Mouse (Mus musculus) MN1 (cell line): ENCODE results near the gene Pygm.

Source experiments
- DNase-seq: peaks from one replicate; pipeline ENCODE4 v3.0.0-alpha.2; 2016; ENCODE audit warnings: low spot score

Gene Pygm

GRCm38 (mm10) chr19:6409936-6410335 lies 25.7 kb downstream of the Pygm start:
- DNase-seq, result no peak

DNA sequence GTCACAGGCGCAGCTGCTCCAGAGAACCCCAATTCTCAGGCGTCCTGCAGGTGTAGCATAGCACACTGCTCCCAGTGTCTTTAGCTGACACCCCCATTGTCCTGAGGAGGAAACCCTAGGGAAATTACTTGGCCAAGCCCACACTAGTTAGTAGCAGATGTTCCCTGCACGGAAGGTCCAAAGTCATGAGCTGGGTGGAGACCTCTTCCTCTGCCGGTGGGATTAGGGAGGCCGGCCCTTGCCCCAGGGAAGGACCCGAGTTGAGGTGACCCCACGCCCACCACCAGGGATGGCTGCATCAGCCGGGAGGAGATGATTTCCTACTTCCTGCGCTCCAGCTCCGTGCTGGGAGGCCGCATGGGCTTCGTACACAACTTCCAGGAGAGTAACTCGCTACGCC lies 28.6 kb downstream of the Pygm start:
- DNase-seq, result no peak

- DNase-seq, result no peak
Observed at GRCm38 (mm10) chr19:6415454-6415853, 31.3 kb downstream of the Pygm start.

- DNase-seq, result no peak
Observed at GRCm38 (mm10) chr19:6416124-6416770, 32.0 kb downstream of the Pygm start.

DNA sequence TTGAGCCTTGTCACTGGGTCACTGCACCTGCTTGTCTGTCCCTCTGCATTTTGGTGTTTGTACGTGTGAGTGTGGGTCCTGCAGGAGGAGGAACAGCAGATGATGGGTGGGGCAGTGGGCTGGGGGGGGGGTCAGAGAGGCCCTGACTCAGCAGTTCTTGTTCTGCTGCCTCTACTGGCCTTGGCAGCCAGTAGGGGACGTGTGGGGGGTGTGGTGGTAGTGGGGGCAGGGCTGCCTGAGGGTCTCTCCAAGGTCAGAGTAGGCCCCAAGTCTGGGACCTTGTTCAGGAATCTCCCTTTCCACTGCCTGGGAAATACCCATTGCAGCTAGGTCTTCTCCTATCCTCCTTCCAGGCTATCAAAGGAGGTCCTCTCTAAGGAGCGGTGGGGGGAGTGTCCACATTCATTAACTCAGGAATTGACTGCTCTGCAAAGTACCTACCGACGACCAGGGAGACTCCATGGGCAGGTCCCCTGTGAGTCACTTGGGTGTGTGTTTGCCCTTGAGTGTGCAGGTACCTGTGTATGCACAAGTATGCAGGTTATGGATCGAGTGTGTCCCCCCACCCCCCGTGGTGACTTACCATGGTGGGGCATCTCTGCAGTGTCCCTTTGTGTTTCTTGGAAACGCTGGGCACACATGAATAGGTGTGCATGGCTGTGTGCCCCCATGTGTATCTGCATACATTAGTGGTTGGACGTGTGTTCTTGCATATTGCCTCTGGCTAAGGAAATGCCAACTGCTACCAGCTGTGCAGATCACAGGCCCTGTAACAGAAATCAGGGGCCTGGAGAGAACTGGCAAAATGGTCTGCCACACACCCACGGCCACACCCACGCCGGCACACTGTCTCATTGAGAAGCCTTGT lies 32.9 kb downstream of the Pygm start:
- DNase-seq, result no peak

GRCm38 (mm10) chr19:6418233-6418879 lies 34.2 kb downstream of the Pygm start, which contains the start of gene Nrxn2:
TSS of gene Nrxn2 (plus strand) at chr19:6418731.
- peak; percentile 95 for DNase-seq

DNA sequence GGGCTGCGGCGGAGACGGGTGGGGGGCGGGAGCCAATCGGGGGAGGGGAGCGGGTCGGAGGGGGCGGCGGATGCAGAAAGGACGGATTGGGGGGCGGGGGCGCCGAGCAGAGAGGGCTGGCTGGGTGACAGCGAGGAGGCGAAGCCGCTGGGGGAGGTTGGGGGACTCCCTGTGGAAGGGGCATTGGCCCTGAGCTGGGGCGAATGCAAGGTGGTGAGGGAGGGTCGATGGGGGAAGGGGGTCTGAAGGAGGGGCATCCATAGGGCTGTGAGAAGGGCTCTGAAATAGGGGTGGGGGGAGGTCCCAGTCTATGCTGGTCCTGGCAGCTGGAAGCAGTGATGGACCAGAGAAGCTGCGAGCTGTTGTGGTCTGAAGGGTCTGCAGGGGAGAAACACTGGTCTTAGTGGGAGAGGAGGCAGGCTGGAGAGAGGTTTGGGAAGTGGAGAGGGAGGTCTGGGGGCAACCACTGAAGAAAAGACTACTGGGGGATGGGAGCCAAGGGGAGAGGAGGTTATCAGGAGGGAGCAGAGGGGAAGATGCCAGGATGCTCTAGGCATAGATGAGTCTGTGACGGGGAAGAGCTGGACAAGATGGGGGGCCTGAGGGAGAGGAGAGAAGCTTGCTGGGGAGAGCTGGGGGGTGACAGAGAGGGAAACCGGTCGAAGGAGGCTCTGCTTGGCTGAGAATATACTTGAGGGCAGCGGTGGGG lies 34.9 kb downstream of the Pygm start:
- DNase-seq, result no peak

GRCm38 (mm10) chr19:6419805-6420310 lies 35.7 kb downstream of the Pygm start:
- DNase-seq, result no peak

DNA sequence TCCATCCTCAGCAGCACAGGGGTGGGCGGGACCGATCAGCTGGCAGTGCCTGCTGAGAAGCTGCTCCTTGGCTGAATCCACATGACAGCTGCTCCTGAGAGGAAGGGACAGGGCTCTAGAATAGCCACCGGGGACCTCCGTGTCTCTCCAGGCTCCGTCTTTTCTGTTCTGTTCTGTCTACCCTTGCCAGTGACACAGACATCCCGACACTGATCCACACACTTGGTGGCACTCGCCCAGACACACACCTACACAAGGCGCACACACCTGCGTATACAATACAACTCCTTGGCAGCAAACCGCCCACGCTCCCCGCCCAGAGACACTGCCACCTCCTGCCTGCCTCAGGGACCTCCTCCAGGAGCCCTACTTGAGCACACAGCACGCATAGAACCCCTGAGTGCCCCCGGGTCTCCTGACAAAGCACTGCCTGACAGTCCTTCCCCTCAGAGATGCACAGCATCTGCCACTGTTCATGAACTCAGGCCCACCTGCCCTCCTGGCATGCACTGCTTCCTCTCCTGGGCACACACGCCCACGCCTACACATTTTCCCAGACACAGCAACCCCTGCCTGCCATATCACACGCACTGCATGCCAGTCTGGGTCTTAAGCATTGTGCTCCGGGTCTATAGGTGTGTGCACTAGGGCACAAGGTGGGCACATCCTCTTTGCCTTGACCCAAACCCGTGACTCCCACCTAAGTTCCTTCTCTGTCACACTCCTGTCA lies 36.4 kb downstream of the Pygm start:
- no peak for DNase-seq

GRCm38 (mm10) chr19:6421211-6421590 lies 37.0 kb downstream of the Pygm start:
- no peak for DNase-seq

DNA sequence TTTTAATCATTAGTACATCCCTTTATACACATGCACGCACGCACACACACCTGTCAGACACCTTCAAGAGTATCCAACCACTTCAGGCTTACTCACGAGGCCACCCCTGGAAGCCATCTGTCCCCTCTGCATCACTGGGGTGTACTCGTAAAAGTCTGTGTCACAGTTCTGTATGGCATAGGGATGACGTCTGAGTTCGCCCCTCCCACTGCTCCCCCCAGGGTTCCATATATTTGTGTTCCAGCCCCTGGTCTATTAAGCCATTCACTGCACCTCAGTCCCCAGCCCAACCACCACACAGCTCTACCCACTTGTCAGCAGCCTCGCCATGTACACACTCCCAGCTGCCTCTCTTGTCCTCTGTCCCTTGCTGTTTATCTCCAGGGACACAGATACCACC lies 37.8 kb downstream of the Pygm start:
- DNase-seq, result no peak

DNA sequence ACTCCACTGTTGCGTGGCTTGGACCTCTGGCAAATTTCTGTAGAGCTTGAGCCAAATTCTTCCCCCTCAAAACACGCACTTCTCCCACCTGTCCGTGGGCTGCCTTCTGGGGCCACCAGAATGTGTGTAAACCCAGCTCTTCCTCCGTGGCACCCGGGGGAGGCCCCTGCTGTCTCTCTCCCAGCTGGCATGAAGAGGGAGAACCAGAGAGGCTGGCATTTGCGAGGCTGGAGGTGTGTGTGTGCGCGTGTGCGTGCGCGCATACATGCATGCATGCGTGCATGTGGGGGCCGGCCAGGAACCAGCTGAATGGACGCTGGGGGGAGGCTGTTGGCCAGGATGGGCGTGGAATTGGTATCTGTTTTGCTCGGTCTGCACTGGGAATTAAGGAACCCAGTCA lies 39.0 kb downstream of the Pygm start:
- no peak for DNase-seq

DNA sequence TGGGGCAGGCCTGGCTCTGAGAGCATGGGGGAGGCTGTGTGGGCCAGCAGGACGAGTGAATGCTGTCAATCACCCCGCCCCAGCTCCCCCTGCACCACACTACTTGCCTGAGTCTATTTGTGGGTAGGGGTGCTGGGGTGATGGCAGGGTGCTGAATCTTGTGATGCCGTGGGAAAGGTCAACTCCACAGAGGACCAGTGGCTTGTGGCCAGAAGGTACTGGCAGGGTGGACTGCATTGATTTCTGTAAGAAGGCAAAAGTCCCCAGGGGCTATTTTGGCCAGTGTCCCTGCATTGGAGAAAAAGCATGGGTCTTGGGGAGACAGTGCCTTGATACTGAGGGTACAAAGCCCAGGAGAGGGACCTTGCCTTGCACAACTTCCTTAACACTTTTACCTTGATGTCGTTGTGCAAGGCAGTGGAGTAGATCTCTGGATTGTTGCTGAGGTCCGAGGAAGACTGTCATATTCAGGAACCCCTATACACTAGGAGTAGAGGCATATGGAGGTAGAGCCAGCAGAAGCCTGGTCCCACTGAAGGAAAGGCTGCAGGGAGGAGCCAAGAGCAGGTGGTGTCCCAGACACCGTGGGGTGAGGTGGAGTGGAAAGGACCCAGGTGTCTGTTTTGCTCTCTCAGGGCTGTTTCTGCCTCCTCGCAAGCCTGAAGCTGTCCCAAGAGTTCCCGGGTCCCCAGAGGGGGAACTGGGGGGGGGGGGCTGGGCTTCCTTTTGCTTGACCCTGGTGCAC lies 40.1 kb downstream of the Pygm start:
- DNase-seq, result no peak

- no peak for DNase-seq
Observed at GRCm38 (mm10) chr19:6425595-6425994, 41.4 kb downstream of the Pygm start.

DNA sequence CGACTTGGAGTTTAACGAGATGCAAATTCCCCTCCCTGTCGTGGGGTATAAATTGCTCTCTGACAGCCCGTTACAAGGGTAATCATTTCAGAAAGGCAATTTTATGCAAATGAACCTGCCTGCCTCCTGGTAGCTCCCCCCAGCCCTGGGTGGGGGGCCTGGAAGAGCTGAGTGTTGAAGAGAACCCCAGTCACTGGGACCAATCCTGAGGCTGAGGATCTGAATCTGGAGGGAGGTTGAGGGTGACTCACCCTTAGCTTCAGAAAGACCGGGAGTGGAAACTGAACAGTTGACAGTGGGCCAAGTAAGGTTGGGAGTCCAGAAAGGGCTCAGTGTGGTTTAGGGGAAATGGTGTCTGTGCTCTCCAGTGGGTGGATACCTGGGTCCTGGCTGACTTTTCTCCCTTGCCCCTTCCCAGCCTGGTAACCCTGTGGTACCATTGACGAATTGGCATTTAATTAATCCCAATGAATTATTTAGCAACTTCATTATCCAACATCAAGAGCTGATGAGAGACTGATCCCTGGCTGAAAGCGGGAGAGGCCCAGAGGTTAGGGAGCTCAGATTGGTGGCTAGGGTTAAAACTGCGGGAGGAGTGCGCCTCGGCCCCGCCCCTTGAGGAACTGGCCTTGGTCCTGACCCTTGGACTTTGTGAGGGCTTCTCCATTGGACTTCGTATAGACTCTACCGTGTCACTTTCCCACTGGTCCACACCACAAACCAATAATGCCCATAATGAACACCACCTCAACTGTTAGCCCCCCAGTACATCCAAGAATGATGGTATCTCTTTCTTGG lies 42.7 kb downstream of the Pygm start:
- peak; percentile 23 for DNase-seq

GRCm38 (mm10) chr19:6427653-6428434 lies 43.6 kb downstream of the Pygm start:
- DNase-seq, result no peak

DNA sequence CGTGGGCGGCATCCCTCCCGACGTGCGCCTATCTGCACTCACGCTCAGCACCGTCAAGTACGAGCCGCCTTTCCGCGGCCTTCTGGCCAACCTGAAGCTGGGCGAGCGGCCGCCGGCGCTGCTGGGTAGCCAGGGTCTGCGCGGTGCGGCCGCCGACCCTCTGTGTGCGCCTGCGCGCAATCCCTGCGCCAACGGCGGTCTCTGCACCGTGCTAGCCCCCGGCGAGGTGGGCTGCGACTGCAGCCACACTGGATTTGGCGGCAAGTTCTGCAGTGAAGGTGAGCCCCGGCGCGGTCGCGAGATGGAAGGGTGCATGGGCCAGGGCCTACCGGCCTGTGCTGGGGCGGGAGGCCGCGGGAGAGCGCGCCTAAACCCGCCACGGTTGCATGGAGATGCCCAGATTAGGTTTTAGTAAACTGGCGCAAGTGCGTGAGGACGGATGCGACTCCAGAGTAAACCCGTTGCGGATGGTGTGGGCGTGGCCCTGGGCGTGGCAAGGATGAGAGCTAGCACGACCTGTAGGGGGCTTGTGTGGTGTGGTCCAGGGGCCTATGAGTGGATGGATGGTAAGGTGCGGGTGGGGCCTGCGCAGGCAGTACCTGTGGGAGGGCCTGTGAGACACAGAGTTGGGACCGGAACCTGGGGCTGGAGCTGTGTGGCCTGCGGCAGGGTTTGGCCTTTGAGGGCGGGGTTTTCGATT lies 44.5 kb downstream of the Pygm start:
- DNase-seq, result no peak

GRCm38 (mm10) chr19:6443016-6443415 lies 58.8 kb downstream of the Pygm start:
- no peak for DNase-seq
